Mouse (Mus musculus) cerebellum, postnatal 14 days (tissue): ENCODE results near the gene Adamts3.

ENCODE experiments used
- DNase-seq, 2 experiments: peaks; one replicate each; pipeline ENCODE4 v3.0.0; 2021; ENCODE audit warnings: mixed read lengths in 2 of 2

The Adamts3 gene

DNA sequence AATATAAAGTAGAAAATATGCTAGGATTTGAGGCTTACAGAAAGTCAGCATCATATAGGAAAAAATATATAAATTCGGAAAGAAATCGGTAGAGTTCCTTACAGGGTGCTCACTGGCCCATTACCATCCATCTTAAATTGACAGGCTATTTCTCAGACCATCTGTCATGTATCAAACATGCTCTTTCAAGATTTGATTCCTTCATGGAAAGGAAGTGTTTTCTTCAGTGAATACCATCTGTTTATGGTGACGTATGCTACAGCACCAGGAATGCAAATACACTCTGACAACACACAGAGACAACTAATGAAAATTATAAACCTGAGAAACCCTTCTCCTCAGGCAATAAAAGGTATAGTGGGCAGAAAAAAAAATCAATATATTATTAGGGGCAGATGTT lies 68.6 kb downstream of the Adamts3 start:
- no peak for DNase-seq

DNA sequence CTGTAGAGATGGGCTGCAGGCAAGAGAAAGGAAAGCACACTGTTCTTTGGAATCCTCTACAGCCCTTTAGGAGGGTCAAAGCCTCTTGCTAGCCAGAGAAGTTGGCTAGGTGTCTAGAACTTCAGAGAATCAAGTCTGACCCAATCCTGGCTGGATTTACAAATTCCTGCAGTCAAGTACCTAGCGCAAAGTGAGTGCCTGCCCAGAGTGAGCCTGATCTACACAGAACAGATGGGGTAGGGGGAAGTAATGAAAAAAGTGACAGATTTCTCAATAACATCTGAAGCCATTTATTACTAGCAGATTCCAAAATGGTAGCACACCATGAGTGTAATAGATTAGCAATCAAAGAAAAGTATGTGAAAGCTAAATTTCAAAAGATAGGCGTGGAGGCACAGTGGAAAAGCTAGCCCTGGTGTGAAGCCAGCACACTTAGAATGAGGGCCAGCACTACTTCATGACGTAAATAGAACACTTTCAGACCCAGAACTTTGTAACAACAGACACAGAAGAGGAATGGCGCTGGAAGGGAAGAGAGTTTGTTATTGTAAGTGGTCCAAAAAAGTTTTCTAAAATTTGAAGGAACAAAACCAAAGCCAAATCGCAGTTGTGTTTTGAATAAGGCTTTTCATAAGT lies 82.8 kb downstream of the Adamts3 start:
- no peak for DNase-seq

DNA sequence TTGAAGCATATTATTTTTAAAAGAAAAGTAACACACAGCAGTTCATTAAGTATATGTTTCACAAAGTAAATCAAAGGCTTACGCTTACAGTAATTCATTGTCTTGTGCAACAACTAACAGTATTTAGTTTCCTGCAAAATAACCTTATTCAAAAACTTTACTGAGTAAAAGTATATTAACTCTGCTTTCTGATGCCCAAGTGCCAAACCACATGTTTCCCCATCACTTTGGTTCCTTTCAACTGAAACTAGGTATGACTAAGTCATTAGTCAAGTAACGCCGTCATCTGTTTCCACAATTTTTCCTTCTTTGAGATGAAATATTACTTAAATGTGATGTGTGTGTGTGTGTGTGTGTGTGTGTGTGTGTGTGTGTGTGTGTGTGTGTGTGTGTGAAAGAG lies 89.4 kb downstream of the Adamts3 start:
- DNase-seq, result no peak

DNA sequence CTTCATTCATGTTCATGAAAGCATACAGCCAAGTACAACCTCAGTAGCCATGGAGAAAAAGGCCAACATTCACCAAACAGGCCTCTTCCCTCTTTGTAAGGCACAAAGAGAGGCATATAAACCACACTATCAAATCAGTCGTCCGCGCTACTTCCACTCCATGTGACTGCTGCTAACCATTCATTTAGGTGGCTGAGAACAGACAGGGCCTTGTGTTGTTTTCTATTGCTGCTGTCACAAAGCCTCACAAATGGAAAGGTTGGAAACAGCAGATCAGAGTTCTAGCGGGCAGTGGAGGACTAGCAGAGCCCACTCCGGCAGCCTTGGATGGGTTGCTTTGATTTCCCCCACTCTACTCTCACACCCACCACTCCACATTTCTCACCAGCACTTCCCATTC lies 98.5 kb downstream of the Adamts3 start:
- DNase-seq, result no peak

DNA sequence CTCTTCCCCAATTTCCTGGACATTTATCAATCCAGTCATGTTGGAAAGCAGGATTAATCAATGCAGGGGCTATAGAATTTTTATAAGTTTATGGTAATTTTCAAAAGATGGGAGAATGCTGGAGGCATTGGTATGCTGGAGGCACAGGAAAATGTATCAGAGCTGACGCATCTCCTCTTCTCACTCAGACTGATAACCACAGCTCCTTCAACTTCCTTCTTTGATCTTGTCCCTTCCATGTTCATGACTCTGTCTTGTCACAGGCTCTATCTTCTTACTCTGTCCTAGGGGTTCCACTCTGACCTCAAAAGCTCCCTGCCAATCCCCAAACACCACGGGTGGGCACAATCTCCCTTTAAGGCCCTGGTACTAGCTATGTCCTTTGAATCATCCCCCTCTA lies 103.3 kb downstream of the Adamts3 start:
- no peak for DNase-seq

DNA sequence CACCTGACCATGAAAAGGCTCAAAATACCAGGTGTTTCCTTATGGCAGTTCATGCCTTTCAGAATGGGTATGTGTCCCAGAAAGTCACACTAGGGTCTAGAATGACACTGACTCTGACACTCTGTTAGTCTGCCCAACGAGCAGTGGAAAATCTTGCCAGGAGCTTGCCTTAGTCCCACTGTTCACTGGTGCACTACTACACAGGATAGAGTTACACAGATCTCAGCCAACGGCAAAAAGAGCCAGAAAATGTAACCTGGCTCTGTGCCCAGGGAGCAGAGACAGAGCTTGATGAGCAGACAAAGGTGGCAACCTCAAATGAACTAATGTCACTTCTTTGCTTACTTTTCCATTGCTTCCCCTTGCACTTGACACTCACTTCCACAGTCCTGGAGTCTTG lies 104.5 kb downstream of the Adamts3 start:
- peak; percentile 51 to 56 for DNase-seq

DNA sequence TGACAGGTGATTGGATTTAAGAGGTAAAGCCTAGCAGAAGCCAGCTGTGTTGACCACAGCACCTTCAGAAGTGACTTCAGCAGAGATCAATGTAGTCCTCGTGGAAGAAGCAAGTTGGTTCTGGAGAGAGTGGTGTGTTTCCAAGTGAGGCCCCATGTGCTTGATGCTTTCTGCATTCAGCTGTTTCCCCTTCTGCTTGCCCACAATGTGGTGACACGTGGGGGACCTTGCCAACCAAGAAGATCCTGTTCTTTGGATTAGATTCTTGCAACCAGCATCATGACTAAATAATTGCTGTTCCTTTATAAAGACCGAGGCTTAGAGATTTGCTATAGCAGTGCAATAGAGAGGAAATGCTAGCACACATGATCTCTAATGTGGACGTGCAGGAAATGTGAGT lies 105.7 kb downstream of the Adamts3 start:
- DNase-seq, result no peak

DNA sequence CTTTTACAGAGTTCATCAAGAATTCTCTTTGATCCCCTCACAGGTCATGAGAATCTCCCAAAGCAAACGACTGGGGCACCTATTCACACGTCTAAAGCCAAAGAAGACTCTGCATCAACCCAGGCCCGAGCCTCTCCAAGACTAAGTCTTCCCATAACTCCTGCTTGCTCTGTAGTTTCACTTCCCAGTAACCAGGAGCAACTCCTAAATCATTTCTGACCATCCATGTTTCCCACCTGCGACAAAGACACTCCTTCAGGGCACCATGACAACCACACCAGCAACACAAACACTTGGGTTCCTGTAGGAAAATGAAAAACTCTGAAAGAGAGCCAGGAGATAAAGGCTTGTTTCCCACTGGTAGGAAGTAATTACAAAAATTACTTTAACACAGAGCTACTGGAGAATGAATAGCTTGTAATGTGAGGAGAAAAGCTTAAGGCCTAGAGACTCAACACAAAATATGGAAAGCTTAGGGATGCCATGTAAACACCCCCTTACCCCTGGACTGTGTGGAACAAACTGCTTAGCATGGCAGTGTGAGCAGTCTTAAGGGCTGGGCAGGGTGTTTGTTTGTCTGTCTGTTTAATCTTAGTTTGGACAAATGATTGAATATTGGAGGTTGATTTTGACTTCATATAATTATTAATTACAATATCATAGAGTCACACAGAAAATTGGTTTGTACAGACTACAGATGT lies 112.3 kb downstream of the Adamts3 start:
- DNase-seq, result no peak

DNA sequence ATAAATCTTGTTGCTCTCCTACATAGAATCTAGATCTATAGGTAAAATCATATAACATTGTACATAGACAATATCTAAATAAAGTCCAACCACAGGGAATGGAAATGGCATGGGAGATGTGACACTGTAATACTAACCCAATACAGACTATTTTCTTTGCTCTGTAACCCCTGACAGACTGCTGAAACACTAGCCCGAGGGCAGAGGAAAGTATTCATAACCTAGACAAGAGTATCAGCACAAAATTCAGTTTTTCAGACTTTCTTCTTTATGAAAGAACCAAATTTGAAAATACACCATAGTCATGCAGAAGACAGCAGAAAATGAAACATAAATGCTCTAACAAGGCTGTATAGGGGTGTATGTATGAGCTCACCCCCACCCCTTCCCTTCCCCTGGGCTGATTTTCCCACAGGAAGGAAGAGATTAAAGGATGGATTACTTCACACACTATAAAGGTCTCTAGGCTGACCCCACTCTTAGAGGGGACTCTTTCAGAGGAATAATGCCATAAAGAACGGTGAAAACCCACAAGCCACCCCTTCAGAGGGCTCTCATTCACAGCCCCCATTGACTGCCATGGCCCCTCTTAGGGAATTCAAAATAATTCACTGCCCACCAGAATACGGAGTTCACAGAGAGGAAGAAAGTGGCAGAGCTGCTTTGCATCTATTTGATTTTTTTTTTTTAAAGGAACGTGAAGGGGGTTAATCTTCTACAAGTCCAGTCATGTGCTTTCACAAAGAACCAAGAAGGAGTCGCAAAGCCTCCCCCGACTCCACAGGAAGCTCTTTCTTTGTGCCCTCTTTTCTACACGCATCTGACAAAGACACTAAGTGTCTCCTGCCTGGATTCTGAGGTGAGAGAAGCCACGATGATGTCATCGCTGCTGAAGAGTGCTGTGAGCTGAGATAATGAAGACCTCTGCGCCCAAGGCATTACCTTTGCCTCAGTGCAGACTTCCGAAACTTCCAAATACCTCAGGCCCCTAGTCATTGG lies 119.6 kb downstream of the Adamts3 start:
- DNase-seq, result no peak

DNA sequence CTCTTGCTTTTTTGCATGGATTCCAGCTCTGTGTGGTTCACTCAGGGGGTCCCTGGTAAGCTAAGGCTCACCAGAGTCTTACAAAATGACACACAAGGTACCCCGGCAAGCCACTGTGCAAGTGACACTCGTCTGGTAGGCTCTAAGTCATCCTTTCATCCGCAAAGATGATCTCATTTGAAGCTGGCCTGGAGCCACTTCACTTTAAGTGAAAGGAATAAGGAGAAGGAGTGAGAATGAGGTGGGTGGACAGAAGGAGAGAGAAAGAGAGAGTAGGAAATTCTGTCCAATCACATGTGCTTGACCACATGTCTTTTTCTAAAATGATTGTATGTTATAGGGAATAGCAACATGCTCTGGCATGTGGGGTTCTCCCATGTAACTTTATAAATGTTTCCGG lies 122.8 kb downstream of the Adamts3 start:
- no peak for DNase-seq

DNA sequence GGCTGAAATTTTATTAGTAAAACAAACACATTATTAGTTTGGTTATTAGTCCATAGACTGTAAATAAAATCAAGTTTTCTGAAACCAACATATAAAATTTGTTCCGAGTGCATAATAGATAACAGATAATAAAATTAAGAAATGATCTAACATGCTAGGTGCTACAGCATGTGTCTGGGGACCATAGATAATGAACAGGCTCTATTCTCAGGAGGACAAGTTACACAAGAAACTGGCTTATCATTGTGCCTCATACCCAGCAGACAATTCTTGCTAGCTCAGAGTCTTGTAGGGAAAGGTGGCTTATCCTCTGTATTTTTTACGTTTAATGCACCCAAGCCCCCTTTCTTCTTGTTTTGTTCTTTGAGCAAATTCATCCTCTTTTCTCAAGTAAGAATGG lies 131.3 kb downstream of the Adamts3 start:
- DNase-seq, result no peak

DNA sequence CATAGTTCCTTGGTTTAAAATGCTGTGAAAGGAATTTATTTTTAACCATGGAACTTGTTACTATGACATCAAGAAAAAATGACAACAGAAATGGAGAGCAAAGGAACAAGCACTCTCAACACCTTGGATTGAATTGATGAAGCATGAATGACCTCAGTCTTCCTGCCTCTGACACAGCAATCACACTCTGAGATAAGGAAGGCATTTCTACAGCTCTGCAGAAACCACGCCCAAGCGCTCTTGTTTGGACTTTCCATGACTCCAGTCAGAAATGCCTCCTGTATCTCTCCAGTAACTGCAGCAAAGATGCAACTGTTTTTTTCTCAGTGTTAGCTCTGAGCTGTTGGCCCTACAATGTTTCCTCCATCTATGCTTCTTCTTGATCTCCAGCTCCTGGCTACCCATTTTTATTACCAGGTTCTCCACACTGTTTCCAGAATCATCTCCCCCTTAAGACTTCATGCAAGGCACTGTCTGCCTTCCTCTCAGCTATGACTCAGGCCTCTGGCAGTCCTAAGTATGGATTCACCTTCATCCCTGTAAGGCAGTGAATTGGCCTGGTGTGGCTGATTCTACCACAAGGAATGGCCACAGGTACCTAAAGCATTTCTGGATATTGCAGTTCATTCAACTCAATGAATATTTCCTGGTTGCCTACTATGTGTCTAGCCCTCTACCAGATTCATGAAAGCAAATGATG lies 134.8 kb downstream of the Adamts3 start:
- DNase-seq, result no peak

DNA sequence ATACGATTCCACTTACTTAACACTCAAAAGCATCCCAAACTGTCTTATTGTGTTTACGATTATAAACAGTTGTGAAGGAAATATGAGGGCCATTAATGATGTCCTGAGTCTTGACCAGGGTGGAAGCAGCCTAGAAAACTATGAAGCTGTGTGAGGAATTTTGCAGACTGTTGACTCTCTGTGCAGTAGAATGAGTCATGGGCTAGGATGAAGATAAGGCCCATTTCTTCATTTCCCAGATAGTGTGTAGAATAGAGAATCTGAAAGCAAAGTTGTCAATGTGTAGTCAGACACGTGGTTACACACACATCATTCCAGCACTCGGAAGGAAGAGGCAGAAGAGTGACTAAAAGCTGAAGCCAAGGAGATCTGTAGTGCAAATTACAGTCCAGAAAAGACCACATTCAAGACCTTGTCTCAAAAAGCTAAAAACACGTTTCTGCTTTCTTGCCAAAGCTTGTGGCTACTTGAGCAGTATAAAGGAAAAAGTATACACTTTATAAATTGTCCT lies 135.9 kb downstream of the Adamts3 start:
- DNase-seq, result no peak

DNA sequence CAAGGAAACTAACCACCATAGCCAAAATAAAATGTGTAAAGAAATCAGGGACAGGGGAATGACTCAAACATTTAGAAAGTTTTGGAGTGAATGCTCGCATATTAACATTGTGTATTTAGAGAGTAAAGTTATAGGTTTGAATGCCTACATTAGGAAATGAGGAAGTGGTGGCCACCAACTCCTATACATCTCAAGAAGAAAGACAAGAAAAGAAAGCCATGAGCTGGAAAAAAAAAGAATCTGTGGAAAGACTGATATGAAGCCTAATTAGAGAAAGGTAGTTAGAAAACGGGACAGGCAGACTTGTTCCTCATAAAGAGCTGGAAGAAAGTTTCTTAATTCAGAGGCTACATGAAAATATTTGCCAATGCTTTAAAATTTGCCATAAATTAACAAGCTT lies 138.0 kb downstream of the Adamts3 start:
- no peak for DNase-seq

DNA sequence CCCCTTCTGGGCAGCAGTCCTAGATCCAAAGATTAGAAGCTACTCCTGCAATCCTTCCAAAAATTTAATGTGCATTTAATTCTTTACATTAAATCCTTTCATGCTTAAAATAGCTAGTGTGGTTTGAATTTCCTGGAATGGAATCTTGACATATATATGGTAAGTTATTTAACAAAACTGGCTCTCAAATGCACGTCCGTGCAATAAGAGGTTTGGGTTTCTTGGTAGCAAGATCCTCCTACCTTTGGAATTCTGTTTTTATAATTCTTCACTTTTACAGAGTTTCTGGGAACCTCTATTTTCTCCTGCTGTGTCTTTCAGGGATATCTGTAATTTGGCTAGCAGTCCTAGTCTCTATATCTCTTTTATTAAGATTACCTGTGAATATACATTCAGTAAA lies 148.4 kb downstream of the Adamts3 start:
- no peak for DNase-seq

DNA sequence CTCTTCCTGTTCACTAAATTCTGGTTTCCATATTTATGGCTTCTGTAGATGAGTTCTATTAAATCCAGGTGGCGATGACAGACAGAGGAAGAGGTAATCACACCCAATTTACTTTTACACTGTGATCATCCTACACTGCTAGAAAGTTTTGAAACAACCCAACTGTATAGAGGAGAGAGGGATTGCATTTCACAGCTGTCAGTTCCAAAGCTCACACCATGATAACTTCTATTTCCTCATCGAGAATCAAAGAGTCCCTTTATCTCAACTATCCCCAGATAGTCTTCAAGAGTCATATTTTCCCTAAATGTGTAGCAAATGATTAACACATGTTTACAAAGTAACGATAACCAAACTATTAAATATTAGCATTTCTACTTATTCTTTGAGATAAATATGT lies 152.7 kb downstream of the Adamts3 start:
- no peak for DNase-seq

DNA sequence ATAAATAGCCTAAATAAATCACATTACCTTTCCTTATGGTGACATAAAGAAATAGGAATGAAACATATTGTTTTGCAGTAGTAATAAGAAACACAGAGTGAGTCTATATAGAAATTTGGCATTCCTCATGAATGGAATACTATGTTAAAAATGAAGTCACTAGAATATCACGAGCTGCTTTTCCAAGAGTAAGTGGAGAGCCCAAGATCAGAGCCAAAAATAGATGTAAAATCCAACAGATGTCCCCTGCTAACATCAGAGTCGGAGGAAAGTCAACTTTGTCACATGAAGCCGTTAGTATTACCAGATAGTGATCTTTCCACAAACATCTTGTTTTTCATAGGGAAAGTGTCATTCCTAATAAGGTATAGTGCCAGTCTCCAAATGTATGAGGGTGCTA lies 155.0 kb downstream of the Adamts3 start:
- DNase-seq, result no peak

DNA sequence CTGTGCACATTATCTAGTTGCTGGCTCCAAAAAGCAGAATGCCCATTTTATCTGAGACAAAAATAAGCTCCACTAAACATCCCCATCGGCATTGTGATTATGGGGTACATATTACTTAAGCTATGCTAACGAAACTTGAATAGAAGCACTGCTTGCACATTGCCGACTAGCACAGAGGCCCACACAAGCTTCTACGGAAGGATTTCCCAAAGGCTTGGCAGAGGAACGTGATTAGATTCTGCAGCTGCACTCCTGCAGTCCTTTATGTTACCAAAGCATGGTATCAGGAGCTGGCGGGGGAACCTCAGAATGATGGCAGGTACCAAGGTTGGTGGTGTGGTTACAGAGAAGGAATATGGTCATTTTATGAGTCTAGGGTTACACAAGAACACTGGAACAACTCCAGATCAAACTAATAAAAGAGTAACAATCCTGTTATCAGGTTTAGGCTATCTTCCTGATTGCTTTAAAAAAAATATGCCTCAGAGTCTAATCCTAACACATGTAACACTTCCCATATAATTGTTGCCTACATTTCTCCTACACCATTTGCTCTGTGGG lies 155.6 kb downstream of the Adamts3 start:
- no peak for DNase-seq

DNA sequence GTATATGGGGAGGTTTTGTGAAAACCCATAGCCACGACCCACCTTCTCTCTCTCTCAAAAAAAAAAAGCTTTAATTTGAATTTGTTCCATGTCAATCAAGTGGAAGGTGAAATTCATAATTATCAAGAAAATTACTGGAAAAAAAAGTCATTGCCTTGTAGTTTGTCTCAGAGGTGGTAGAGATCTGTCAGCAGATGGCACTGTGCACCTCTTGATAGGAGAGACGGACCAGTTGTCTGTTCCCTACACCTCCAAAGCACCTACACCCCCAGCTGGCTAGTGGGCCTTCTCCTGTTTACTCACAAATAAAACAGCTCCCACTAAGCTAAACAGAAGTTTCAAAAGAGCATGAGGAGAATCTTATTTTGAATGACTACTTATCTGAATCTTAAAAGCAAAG lies 168.6 kb downstream of the Adamts3 start:
- DNase-seq, result peak; percentile 28 to 36

DNA sequence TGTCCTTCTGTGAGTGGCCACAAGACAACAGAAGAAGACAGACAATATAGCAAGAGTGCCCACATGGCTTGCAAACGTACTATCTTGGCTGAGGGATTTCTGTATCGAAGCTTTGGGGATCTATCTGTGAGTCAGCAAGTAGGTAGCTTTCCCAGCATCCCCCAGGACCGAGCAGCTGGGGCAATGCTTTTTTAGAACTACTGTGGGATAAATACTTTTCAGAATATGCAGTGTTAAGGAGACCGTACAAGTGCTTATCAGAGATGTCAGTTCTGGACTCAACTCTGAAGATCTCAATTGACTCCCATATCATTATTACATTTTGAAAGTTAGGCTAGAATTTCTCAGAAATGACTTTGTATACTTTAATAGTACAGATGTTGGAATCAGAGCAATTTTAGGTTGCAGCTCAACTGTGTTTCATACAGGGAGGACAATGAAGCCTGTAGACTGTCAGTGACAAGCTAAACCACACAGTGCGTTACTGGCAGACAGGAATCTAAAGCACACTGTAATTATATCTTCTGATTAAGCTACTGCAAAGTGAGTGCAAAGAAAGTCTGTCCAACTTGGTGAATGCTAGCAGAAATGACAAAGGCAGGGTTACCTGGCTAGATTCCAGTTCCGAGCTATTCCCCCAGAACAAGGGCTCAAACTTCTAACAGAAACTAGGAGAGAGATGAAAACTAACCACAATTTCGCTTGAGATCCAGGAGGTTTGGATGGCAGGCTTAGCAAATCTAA lies 171.8 kb downstream of the Adamts3 start:
- no peak for DNase-seq

DNA sequence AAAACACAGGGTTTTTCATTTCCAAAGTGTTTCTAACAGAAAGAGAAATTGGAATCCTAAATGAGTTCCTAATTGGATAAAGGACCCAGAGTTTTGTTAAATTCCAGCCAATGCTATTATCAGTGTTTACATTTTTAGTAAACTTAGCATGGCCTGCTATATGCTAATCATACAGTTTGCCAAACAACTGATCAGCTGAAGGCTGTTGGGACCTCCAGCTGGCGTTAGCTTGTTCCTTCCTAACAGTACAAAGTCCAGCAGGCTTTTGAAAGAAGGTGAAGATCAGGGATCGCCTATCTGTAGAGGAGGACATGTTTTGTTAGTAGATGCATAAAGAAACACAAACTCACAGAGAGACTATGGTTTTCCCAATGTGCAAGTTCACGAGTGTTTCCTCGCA lies 173.7 kb downstream of the Adamts3 start:
- DNase-seq, result no peak

DNA sequence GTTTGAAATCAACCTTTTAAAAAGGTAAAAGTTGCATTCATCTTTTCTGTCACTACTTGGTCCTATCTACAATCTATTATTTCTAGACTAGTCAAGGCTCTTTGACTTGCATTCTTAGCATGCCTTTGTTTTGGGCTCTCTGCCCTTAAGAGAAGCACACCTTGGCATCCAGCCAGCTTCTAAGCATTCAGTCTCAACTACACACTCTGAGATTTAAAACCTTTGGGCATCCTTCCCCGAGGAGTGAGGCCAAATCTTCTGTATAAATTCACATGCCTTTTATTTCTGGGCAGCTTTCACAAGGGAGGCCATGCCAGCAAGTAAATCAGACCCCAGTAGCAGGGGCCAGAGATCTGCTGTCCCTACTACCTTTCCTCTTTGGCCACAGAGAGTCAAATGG lies 178.9 kb downstream of the Adamts3 start:
- peak; percentile 63 to 72 for DNase-seq
